Mouse (Mus musculus) CH12.LX (cell line): ENCODE results near the gene Kctd20. TPM values are rescaled to one million over a fixed set of nuclear protein-coding genes. Genes with fewer than 3 reads are reported as not detected.
A peak's percentile ranks its signal among the peaks of the same experiment; 100 is the strongest.

Source experiments
- DNase-seq: peaks from one replicate; pipeline ENCODE4 v3.0.0-alpha.2; 2013; ENCODE audit errors: extremely low read depth
- H3K27ac ChIP-seq: 2 replicates; pipeline ENCODE4 v1.5.1; 2012; ENCODE audit warnings: low read depth, mild to moderate bottlenecking, control low read depth, moderate library complexity; ENCODE audit not compliant: insufficient read depth
- H3K27me3 ChIP-seq: replicated peaks from 2 replicates; pipeline ENCODE3; 2012; ENCODE audit warnings: inconsistent platforms
- H3K36me3 ChIP-seq, 2 experiments: replicated peaks in 1 of 2; 2 replicates each; pipeline versions ENCODE3 to v1.6.1; 2012; ENCODE audit warnings: inconsistent platforms in 1 of 2, low read length in 1 of 2, mild to moderate bottlenecking in 1 of 2, mixed read lengths in 1 of 2, moderate library complexity in 1 of 2; ENCODE audit not compliant: control insufficient read depth in 1 of 2, insufficient read depth in 1 of 2
- H3K4me1 ChIP-seq, 2 experiments: 2 replicates each; pipeline ENCODE4 v1.6.1; 2012; ENCODE audit warnings: inconsistent platforms in 1 of 2, moderate library complexity in 1 of 2; ENCODE audit not compliant: insufficient read depth in 2 of 2, control insufficient read depth in 1 of 2
- H3K4me2 ChIP-seq: 2 replicates; pipeline ENCODE4 v1.6.1; 2012; ENCODE audit warnings: low read depth, mild to moderate bottlenecking, control low read depth; ENCODE audit not compliant: poor library complexity, insufficient read depth, severe bottlenecking
- H3K4me3 ChIP-seq, 3 experiments: fragments of 150-350 bp in 1 of 3; sonication (generic) in 1 of 3; replicated peaks in 1 of 3; 2 replicates each; pipeline versions ENCODE3 to v1.5.1; 2011 to 2012; ENCODE audit warnings: low read depth in 2 of 3, low read length in 2 of 3, mild to moderate bottlenecking in 2 of 3, moderate library complexity in 2 of 3, control low read depth in 1 of 3, improper control_type of control experiment in 1 of 3, inconsistent platforms in 1 of 3, mixed read lengths in 1 of 3; ENCODE audit not compliant: poor library complexity in 1 of 3
- H3K79me2 ChIP-seq: replicated peaks from 2 replicates; pipeline ENCODE4 v1.6.1; 2012; ENCODE audit warnings: mild to moderate bottlenecking, moderate library complexity; ENCODE audit not compliant: control insufficient read depth, poor library complexity, insufficient read depth, severe bottlenecking; ENCODE audit errors: extremely low read depth
- H3K9ac ChIP-seq: 2 replicates; pipeline ENCODE4 v1.6.1; 2012; ENCODE audit warnings: low read depth, mild to moderate bottlenecking, control low read depth, moderate library complexity; ENCODE audit not compliant: insufficient read depth
- H3K9me3 ChIP-seq: replicated peaks from 2 replicates; pipeline ENCODE3; 2012; ENCODE audit warnings: low read length, inconsistent platforms, mixed read lengths
- BHLHE40 ChIP-seq: IDR thresholded peaks from 2 replicates; pipeline ENCODE4 v1.6.1; 2011; ENCODE audit warnings: mild to moderate bottlenecking, low read depth, low read length, improper control_type of control experiment
- CTCF ChIP-seq, 2 experiments: IDR thresholded peaks in 1 of 2; conservative IDR thresholded peaks in 1 of 2; 2 replicates each; pipeline ENCODE4 v1.5.1; 2011 to 2012; ENCODE audit warnings: low read depth in 2 of 2, low read length in 2 of 2, improper control_type of control experiment in 1 of 2, inconsistent platforms in 1 of 2, mild to moderate bottlenecking in 1 of 2, moderate library complexity in 1 of 2
- E2F4 ChIP-seq: IDR thresholded peaks from 2 replicates; pipeline ENCODE4 v1.6.1; 2011; ENCODE audit warnings: low read depth, low read length, improper control_type of control experiment; ENCODE audit not compliant: insufficient replicate concordance
- ELF1 ChIP-seq: IDR thresholded peaks from 2 replicates; pipeline ENCODE4 v1.6.1; 2014; ENCODE audit warnings: low read depth, mild to moderate bottlenecking, inconsistent platforms, low read length, improper control_type of control experiment
- ETS1 ChIP-seq: conservative IDR thresholded peaks from 2 replicates; pipeline ENCODE4 v1.6.1; 2012; ENCODE audit warnings: low read depth, mild to moderate bottlenecking, inconsistent platforms, low read length, improper control_type of control experiment, moderate library complexity
- GABPA ChIP-seq: IDR thresholded peaks from 2 replicates; pipeline ENCODE4 v1.6.1; 2012; ENCODE audit warnings: low read depth, low read length, improper control_type of control experiment, inconsistent platforms; ENCODE audit not compliant: insufficient replicate concordance
- HCFC1 ChIP-seq: IDR thresholded peaks from 2 replicates; pipeline ENCODE4 v1.6.1; 2012; ENCODE audit warnings: low read depth, mild to moderate bottlenecking, inconsistent platforms, low read length, improper control_type of control experiment
- IRF4 ChIP-seq: IDR thresholded peaks from 2 replicates; pipeline ENCODE4 v1.6.1; 2014; ENCODE audit warnings: low read depth, mild to moderate bottlenecking, inconsistent platforms, low read length, improper control_type of control experiment
- JUND ChIP-seq: conservative IDR thresholded peaks from 2 replicates; pipeline ENCODE4 v1.6.1; 2011; ENCODE audit warnings: low read depth, low read length, improper control_type of control experiment
- KAT2A ChIP-seq: IDR thresholded peaks from 2 replicates; pipeline ENCODE4 v1.6.1; 2012; ENCODE audit warnings: low read length, improper control_type of control experiment, inconsistent platforms; ENCODE audit not compliant: insufficient replicate concordance
- MAFK ChIP-seq: IDR thresholded peaks from 2 replicates; pipeline ENCODE4 v1.6.1; 2011; ENCODE audit warnings: low read length, improper control_type of control experiment; ENCODE audit not compliant: insufficient replicate concordance
- MAX ChIP-seq: IDR thresholded peaks from 2 replicates; pipeline ENCODE4 v1.6.1; 2011; ENCODE audit warnings: low read length, improper control_type of control experiment
- MAZ ChIP-seq: IDR thresholded peaks from 2 replicates; pipeline ENCODE4 v1.6.1; 2012; ENCODE audit warnings: low read depth, mild to moderate bottlenecking, inconsistent platforms, low read length, improper control_type of control experiment, moderate library complexity
- MEF2A ChIP-seq: IDR thresholded peaks from 2 replicates; pipeline ENCODE4 v1.6.1; 2014; ENCODE audit warnings: low read depth, mild to moderate bottlenecking, inconsistent platforms, low read length, improper control_type of control experiment, borderline replicate concordance
- NELFE ChIP-seq: IDR thresholded peaks from 2 replicates; pipeline ENCODE4 v1.6.1; 2011; ENCODE audit warnings: low read depth, low read length, improper control_type of control experiment
- PAX5 ChIP-seq: IDR thresholded peaks from 2 replicates; pipeline ENCODE4 v1.6.1; 2012; ENCODE audit warnings: low read length, inconsistent platforms, mixed read lengths
- POLR2A ChIP-seq: IDR thresholded peaks from 2 replicates; pipeline ENCODE4 v1.6.1; 2011; ENCODE audit warnings: low read depth, mild to moderate bottlenecking, improper control_type of control experiment, low read length
- POLR2AphosphoS2 ChIP-seq: IDR thresholded peaks from 2 replicates; pipeline ENCODE4 v1.6.1; 2011; ENCODE audit warnings: low read depth, low read length, improper control_type of control experiment
- RAD21 ChIP-seq: IDR thresholded peaks from 2 replicates; pipeline ENCODE4 v1.6.1; 2011; ENCODE audit warnings: low read depth, mild to moderate bottlenecking, low read length, improper control_type of control experiment, moderate library complexity
- RCOR1 ChIP-seq: conservative IDR thresholded peaks from 2 replicates; pipeline ENCODE4 v1.6.1; 2012; ENCODE audit warnings: low read depth, mild to moderate bottlenecking, inconsistent platforms, low read length, improper control_type of control experiment
- TBP ChIP-seq: conservative IDR thresholded peaks from 2 replicates; pipeline ENCODE4 v1.6.1; 2011; ENCODE audit warnings: low read depth, low read length, improper control_type of control experiment
- TCF12 ChIP-seq: IDR thresholded peaks from 2 replicates; pipeline ENCODE4 v1.6.1; 2014; ENCODE audit warnings: low read depth, mild to moderate bottlenecking, inconsistent platforms, low read length, improper control_type of control experiment
- USF1 ChIP-seq: IDR thresholded peaks from 2 replicates; pipeline ENCODE4 v1.6.1; 2014; ENCODE audit warnings: low read depth, mild to moderate bottlenecking, inconsistent platforms, low read length, improper control_type of control experiment
- ZC3H11A ChIP-seq: IDR thresholded peaks from 2 replicates; pipeline ENCODE4 v1.6.1; 2012; ENCODE audit warnings: low read depth, mild to moderate bottlenecking, inconsistent platforms, low read length, improper control_type of control experiment
- ZMIZ1 ChIP-seq: IDR thresholded peaks from 2 replicates; pipeline ENCODE4 v1.6.1; 2012; ENCODE audit warnings: low read depth, mild to moderate bottlenecking, inconsistent platforms, low read length, improper control_type of control experiment
- dilution Hi-C: fragments of 300-500 bp; cut with MboI; formaldehyde crosslinking; loops from 2 replicates; pipeline ENCODE4 v1.14.3; 2020; ENCODE audit warnings: low sequenced_read_pairs; ENCODE audit not compliant: extremely low pct_unique_long_range_greater_than_20kb, extremely low pct_ligation_motif_present
- in situ Hi-C: fragments of 300-500 bp; cut with MboI; formaldehyde crosslinking; loops from 3 replicates; pipeline ENCODE4 v1.14.3; 2019; ENCODE audit warnings: low sequenced_read_pairs, low pct_ligation_motif_present, low pct_unique_long_range_greater_than_20kb, mixed read lengths
- polyA plus RNA-seq: library from polyadenylated mRNA; unstranded; fragments of >175 nt; gene quantifications from 2 replicates; pipeline ENCODE4 v1.2.1, GENCODE M21; 2012; ENCODE audit warnings: low read depth; ENCODE audit not compliant: insufficient read length
- total RNA-seq, 2 experiments: library from RNA; depleted of rRNA; stranded (reverse); fragments of 300-350 nt in 1 of 2; fragments of >200 nt in 1 of 2; gene quantifications; 2 replicates each; pipeline ENCODE4 v1.2.3; 2012 to 2014

The Kctd20 gene
- total and polyA plus RNA-seq, 3 experiments, result 40.1 to 85.2 (median 68.5) TPM

DNA sequence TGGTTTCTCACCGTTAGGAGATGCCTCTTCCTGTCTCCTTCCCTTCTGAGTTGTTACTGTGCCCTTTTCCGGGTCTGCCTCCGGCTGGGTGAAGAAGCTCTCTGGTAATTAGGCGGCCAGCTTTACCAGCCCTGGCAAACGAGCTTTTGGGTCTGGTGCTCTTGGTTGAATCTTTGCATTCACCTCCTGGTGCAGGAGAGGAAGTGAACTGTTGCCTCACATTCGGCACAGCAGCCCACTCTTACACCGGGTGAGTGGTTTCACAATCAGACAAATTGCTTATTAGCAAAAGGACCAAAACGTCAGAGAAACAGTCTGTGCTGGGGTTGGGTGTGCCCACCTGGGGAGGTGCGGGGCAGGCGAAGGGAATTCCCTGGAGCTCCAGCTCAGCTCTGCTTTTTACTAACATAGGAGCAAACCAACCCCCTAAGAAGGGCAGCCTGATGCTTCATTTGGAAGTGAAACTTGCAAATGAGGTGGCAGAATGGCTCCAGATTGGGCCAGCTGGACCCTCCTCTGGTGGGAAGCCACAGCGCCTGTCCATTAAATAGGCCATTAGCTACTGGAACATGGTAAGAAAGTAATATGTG is 15.4 kb downstream of the Kctd20 start (continued):
- TF ChIP-seq ZC3H11A (no peak), BHLHE40 (peak; percentile 69), ELF1 (peak; percentile 65; the same call in 1 of the 2 replicates), ZMIZ1 (no peak), IRF4 (peak; percentile 94), E2F4 (no peak), ETS1 (peak; percentile 93), HCFC1 (no peak), MAX (no peak; the same call in 1 of the 2 replicates), RAD21 (no peak), KAT2A (no peak), MAFK (peak; percentile 63; the same call in 1 of the 2 replicates), MEF2A (peak; percentile 95), POLR2AphosphoS2 (no peak)

DNA sequence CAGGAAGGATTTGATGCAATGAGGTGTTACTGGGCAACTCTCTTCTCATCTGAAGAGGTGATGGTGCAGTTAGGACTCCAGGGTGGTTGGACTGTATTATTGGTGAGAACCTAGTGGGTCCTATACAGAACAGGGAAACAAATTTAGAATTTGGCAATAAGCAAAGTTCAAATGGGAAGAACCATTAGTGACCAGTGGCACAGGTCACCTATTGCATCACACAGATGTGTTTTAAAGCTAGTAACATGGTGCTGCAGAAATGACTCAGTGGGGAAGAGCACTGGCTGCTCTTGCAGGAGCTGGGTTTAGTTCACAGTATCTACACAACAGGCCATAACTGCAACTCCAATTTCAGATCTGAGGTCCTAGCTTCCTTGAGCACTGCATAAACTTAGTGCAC is 18.4 kb downstream of the Kctd20 start:
- H3K36me3 ChIP-seq, result peaks cover 46 to 72% of the 10 kb centered on the region in 2 experiments
- dilution Hi-C loops (no loop called here), in situ Hi-C loops (no loop called here)
- H3K27me3 ChIP-seq, result no peaks in the 10 kb centered on the region
- H3K9ac ChIP-seq, result no peak overlapping the region
- H3K4me1 ChIP-seq, result peaks cover 28 to 57% of the 10 kb centered on the region in 2 experiments
- TF ChIP-seq CTCF (conservative IDR thresholded peaks at IDR 0.05 in 1 of 2, IDR thresholded peaks at IDR 0.05 in 1 of 2; ENCODE audit: low read depth in 2 of 2, low read length in 2 of 2) (no peak), MAZ (no peak), TBP (no peak), TCF12 (no peak), PAX5 (no peak), RCOR1 (no peak), IRF4 (peak; percentile 81), JUND (peak; percentile 34; the same call in 1 of the 2 replicates), POLR2A (no peak), USF1 (no peak), MEF2A (peak; percentile 41; the same call in 1 of the 2 replicates), GABPA (no peak), NELFE (no peak)
- no peak overlapping the region for H3K4me3 ChIP-seq
- no peaks in the 10 kb centered on the region for H3K79me2 ChIP-seq
- H3K27ac ChIP-seq, result peak overlapping the region; percentile 38
- H3K9me3 ChIP-seq, result no peaks in the 10 kb centered on the region
- no peak for DNase-seq
- no peak overlapping the region for H3K4me2 ChIP-seq
